Mouse (Mus musculus) G1E (cell line): ENCODE results near the gene Hoxa3.

Experiments
- CTCF ChIP-seq: IDR thresholded peaks from 2 replicates; pipeline ENCODE4 v1.5.1; 2012; ENCODE audit warnings: low read depth, low read length, inconsistent platforms, mixed read lengths
- GATA1 ChIP-seq: IDR thresholded peaks from 2 replicates; pipeline ENCODE4 v1.6.1; 2012; ENCODE audit warnings: borderline replicate concordance, low read length, inconsistent platforms, mixed read lengths
- GATA2 ChIP-seq: IDR thresholded peaks from 2 replicates; pipeline ENCODE4 v1.6.1; 2012; ENCODE audit warnings: low read depth, low read length, inconsistent platforms, borderline replicate concordance
- POLR2AphosphoS5 ChIP-seq: IDR thresholded peaks from 2 replicates; pipeline ENCODE4 v1.6.1; 2012; ENCODE audit warnings: low read depth, low read length, inconsistent platforms; ENCODE audit not compliant: insufficient replicate concordance
- TAL1 ChIP-seq: conservative IDR thresholded peaks from 2 replicates; pipeline ENCODE4 v1.6.1; 2012; ENCODE audit warnings: low read depth, low read length, inconsistent platforms, mixed read lengths

- TF ChIP-seq CTCF (no peak), TAL1 (no peak), GATA1 (no peak), POLR2AphosphoS5 (no peak), GATA2 (no peak)
These were observed 35.9 kb downstream of the Hoxa3 start, which contains the start of gene 5730596B20Rik for GRCm38 (mm10) chr6:52177061-52177735.
